Mouse (Mus musculus): ENCODE measurements around the gene Iqschfp. TPM values are rescaled to one million over a fixed set of nuclear protein-coding genes. Genes with fewer than 3 reads are reported as not detected.

The Iqschfp gene
- polyA plus RNA-seq, 1 experiment: not detected

DNA sequence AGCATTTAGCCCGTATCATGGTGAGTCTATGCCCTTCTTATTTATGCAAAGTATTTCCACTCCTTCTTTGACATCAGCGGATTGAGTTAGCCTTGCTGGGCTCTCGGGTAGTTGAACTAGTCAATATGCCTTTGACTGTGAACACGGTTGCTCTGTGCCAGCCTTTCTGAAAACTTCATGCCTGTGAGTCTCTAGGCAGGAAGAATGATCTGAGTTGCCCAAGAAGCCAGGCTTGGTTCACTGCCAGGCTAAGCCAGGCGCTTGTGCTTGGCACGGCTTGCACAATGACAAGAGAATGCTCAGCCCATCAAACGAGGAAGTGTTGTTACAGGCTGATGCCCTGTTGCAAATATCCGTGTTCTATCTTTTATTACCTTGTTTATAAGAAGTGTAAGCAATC is 671.9 kb downstream of the Iqschfp start:
- H3K36me3 ChIP-seq (ENCODE audit: control insufficient read depth, insufficient read depth): peaks cover 3% of the 10 kb centered on the region
- H3K79me2 ChIP-seq (ENCODE audit: control insufficient read depth, insufficient read depth): peaks cover 25% of the 10 kb centered on the region
- H3K27me3 ChIP-seq (ENCODE audit: control insufficient read depth, insufficient read depth, insufficient read length): no peaks in the 10 kb centered on the region
- TF ChIP-seq MAX (IDR thresholded peaks at IDR 0.05): no peak
- no peak for TF ChIP-seq USF1 (IDR thresholded peaks at IDR 0.05; ENCODE audit: low read depth)
- no peak for TF ChIP-seq MYOG (IDR thresholded peaks at IDR 0.05; ENCODE audit: control insufficient read depth, extremely low read depth, insufficient read length)
- TF ChIP-seq FOSL1 (IDR thresholded peaks at IDR 0.05; ENCODE audit: insufficient read depth, low read length, poor library complexity, severe bottlenecking): no peak
- no peak for TF ChIP-seq CTCF (IDR thresholded peaks at IDR 0.05; ENCODE audit: control insufficient read depth, insufficient read depth, insufficient read length)
- no peak for TF ChIP-seq MYOD1 (IDR thresholded peaks at IDR 0.05; ENCODE audit: control insufficient read depth, insufficient read length, low read depth)
- TF ChIP-seq CEBPB (IDR thresholded peaks at IDR 0.05; ENCODE audit: low read depth): no peak
- no peak overlapping the region for H3ac ChIP-seq (ENCODE audit: control insufficient read depth, insufficient read length, low read depth)
- peaks cover 4% of the 10 kb centered on the region for H3K79me3 ChIP-seq (ENCODE audit: low read depth)
- no peak overlapping the region for H3K4me3 ChIP-seq (ENCODE audit: insufficient read depth, poor library complexity, severe bottlenecking)

DNA sequence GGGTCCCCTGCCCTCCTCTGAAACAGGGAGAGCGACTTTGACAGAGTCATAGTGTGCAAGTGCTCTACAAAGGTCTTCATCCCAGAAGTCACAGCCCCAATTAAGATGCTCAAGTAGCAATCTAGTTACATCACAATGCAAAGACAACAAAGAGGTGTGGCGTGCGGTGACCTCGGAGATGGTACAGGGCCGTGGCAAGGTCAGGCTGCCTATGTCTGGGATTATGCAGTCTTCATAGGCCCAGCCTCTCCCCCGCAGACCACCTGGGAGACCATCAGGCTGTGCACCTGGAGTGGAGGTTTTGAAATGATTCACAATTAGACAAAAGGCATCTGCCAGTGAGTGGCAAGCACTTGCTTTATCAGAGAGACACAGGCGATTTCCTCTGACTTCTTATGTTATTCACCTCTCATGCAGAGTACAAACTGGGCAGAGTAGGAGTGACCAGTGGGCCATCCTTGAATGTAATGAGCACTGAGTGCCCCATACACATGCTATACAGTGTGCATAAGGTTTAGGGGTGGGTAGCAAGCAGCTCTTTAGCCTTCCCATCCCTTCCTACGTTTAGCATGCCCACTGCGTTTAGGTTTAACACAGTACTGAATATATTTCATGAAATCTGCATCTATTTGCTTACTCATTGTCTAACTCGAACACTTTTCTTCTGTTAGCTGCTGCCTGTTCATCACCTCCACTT is 673.1 kb downstream of the Iqschfp start:
- Histone ChIP-seq H3K27me3 (ENCODE audit: control insufficient read depth, insufficient read depth, insufficient read length) (no peaks in the 10 kb centered on the region), H3K36me3 (ENCODE audit: control insufficient read depth, insufficient read depth) (peaks cover 3% of the 10 kb centered on the region), H3K79me2 (ENCODE audit: control insufficient read depth, insufficient read depth) (peaks cover 29% of the 10 kb centered on the region), H3K79me3 (ENCODE audit: low read depth) (peaks cover 6% of the 10 kb centered on the region), H3ac (ENCODE audit: control insufficient read depth, insufficient read length, low read depth) (no peak overlapping the region), H3K4me3 (ENCODE audit: insufficient read depth, poor library complexity, severe bottlenecking) (no peak overlapping the region)
- TF ChIP-seq MAX (IDR thresholded peaks at IDR 0.05): no peak
- no peak for TF ChIP-seq FOSL1 (IDR thresholded peaks at IDR 0.05; ENCODE audit: insufficient read depth, low read length, poor library complexity, severe bottlenecking)
- TF ChIP-seq MYOG (IDR thresholded peaks at IDR 0.05; ENCODE audit: control insufficient read depth, extremely low read depth, insufficient read length): no peak
- no peak for TF ChIP-seq CEBPB (IDR thresholded peaks at IDR 0.05; ENCODE audit: low read depth)
- no peak for TF ChIP-seq USF1 (IDR thresholded peaks at IDR 0.05; ENCODE audit: low read depth)
- TF ChIP-seq CTCF (IDR thresholded peaks at IDR 0.05; ENCODE audit: control insufficient read depth, insufficient read depth, insufficient read length): no peak
- TF ChIP-seq MYOD1 (IDR thresholded peaks at IDR 0.05; ENCODE audit: control insufficient read depth, insufficient read length, low read depth): no peak

DNA sequence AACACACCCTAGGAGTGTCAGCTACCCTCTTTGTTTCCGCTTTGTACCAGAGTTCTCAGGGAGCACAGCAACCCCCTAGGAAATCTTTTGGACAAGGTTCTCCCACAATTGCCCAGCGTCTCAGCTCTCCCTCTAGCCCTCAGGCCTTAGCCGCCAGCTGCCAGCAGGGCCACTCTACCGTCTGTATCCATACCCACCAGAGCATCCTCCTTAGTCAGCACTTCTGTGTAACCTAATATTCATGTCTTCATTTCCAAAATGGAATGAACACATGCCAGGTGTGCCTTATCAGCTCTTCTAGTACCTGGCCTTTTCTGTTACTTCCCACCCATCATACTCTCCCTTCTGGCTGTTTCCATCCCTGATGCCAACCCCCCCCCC is 673.6 kb downstream of the Iqschfp start:
- Histone ChIP-seq H3K79me3 (ENCODE audit: low read depth) (peaks cover 6% of the 10 kb centered on the region), H3K79me2 (ENCODE audit: control insufficient read depth, insufficient read depth) (peaks cover 35% of the 10 kb centered on the region), H3K36me3 (ENCODE audit: control insufficient read depth, insufficient read depth) (peaks cover 3% of the 10 kb centered on the region), H3K4me3 (ENCODE audit: insufficient read depth, poor library complexity, severe bottlenecking) (no peak overlapping the region), H3K27me3 (ENCODE audit: control insufficient read depth, insufficient read depth, insufficient read length) (no peaks in the 10 kb centered on the region), H3ac (ENCODE audit: control insufficient read depth, insufficient read length, low read depth) (no peak overlapping the region)
- no peak for TF ChIP-seq MAX (IDR thresholded peaks at IDR 0.05)
- TF ChIP-seq MYOG (IDR thresholded peaks at IDR 0.05; ENCODE audit: control insufficient read depth, extremely low read depth, insufficient read length): no peak
- no peak for TF ChIP-seq CTCF (IDR thresholded peaks at IDR 0.05; ENCODE audit: control insufficient read depth, insufficient read depth, insufficient read length)
- TF ChIP-seq USF1 (IDR thresholded peaks at IDR 0.05; ENCODE audit: low read depth): no peak
- TF ChIP-seq CEBPB (IDR thresholded peaks at IDR 0.05; ENCODE audit: low read depth): no peak
- TF ChIP-seq FOSL1 (IDR thresholded peaks at IDR 0.05; ENCODE audit: insufficient read depth, low read length, poor library complexity, severe bottlenecking): no peak
- TF ChIP-seq MYOD1 (IDR thresholded peaks at IDR 0.05; ENCODE audit: control insufficient read depth, insufficient read length, low read depth): no peak

GRCm38 (mm10) chr3:68567581-68567980 is 675.5 kb downstream of the Iqschfp start:
- H3K79me3 ChIP-seq (ENCODE audit: low read depth): peaks cover 11% of the 10 kb centered on the region
- TF ChIP-seq MYOG (IDR thresholded peaks at IDR 0.05; ENCODE audit: control insufficient read depth, extremely low read depth, insufficient read length): no peak
- TF ChIP-seq CEBPB (IDR thresholded peaks at IDR 0.05; ENCODE audit: low read depth): no peak
- TF ChIP-seq USF1 (IDR thresholded peaks at IDR 0.05; ENCODE audit: low read depth): no peak
- TF ChIP-seq MAX (IDR thresholded peaks at IDR 0.05): no peak
- no peak for TF ChIP-seq MYOD1 (IDR thresholded peaks at IDR 0.05; ENCODE audit: control insufficient read depth, insufficient read length, low read depth)
- TF ChIP-seq CTCF (IDR thresholded peaks at IDR 0.05; ENCODE audit: control insufficient read depth, insufficient read depth, insufficient read length): no peak
- TF ChIP-seq FOSL1 (IDR thresholded peaks at IDR 0.05; ENCODE audit: insufficient read depth, low read length, poor library complexity, severe bottlenecking): no peak
- H3K27me3 ChIP-seq (ENCODE audit: control insufficient read depth, insufficient read depth, insufficient read length): no peaks in the 10 kb centered on the region
- no peak overlapping the region for H3K4me3 ChIP-seq (ENCODE audit: insufficient read depth, poor library complexity, severe bottlenecking)
- H3ac ChIP-seq (ENCODE audit: control insufficient read depth, insufficient read length, low read depth): no peak overlapping the region
- H3K79me2 ChIP-seq (ENCODE audit: control insufficient read depth, insufficient read depth): peaks cover 36% of the 10 kb centered on the region
- peaks cover 3% of the 10 kb centered on the region for H3K36me3 ChIP-seq (ENCODE audit: control insufficient read depth, insufficient read depth)

GRCm38 (mm10) chr3:68568149-68568548 is 676.1 kb downstream of the Iqschfp start:
- H3K79me2 ChIP-seq (ENCODE audit: control insufficient read depth, insufficient read depth): peaks cover 36% of the 10 kb centered on the region
- H3K27me3 ChIP-seq (ENCODE audit: control insufficient read depth, insufficient read depth, insufficient read length): no peaks in the 10 kb centered on the region
- no peak overlapping the region for H3K4me3 ChIP-seq (ENCODE audit: insufficient read depth, poor library complexity, severe bottlenecking)
- H3K79me3 ChIP-seq (ENCODE audit: low read depth): peaks cover 11% of the 10 kb centered on the region
- TF ChIP-seq CTCF (IDR thresholded peaks at IDR 0.05; ENCODE audit: control insufficient read depth, insufficient read depth, insufficient read length) (no peak), USF1 (IDR thresholded peaks at IDR 0.05; ENCODE audit: low read depth) (no peak), MYOG (IDR thresholded peaks at IDR 0.05; ENCODE audit: control insufficient read depth, extremely low read depth, insufficient read length) (no peak), FOSL1 (IDR thresholded peaks at IDR 0.05; ENCODE audit: insufficient read depth, low read length, poor library complexity, severe bottlenecking) (no peak), CEBPB (IDR thresholded peaks at IDR 0.05; ENCODE audit: low read depth) (no peak), MAX (IDR thresholded peaks at IDR 0.05) (no peak), MYOD1 (IDR thresholded peaks at IDR 0.05; ENCODE audit: control insufficient read depth, insufficient read length, low read depth) (no peak)
- H3ac ChIP-seq (ENCODE audit: control insufficient read depth, insufficient read length, low read depth): no peak overlapping the region
- peaks cover 3% of the 10 kb centered on the region for H3K36me3 ChIP-seq (ENCODE audit: control insufficient read depth, insufficient read depth)

All from C2C12 (cell line).